Mouse (Mus musculus) layer of hippocampus, adult 9-10 months (tissue): ENCODE data around the gene Dpf1.

Experiments
- DNase-seq: peaks from one replicate; pipeline ENCODE4 v3.0.0; 2022; ENCODE audit warnings: low spot score

The Dpf1 gene

DNA sequence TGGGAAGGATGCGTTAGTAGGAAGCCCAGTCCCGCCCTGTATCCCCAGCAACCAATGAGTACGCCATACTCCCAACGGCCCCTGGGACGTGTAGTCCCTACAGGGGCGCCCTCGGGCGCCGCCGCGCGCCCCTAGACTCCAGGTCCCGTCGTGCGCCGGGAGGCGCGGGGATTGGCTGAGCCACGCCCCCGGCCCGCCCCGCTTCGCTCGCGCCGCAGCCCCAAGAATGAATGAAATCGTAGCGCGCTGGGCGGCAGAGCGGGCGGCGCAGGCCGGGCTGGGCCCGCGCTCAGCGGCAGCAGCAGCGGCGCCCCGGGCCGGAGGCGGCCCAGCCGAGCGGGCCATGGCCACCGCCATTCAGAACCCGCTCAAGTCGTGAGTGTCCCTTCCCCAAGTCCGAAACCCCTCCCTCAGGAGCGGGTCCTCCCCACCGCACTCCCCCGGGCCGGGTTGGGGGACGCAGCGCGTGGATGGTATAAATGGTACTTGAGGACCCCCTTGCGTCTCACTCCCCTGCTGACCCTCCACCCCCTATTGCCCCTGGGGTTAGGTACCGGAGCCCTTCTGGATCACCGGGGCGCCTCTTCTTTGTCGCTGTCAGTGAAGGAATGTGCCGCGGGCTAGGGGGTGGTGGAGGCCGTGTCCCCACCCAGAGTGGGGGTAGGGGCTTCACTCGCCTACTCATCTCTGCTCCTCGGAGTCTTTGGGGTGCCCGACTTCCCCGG lies at the start of gene Dpf1:
Dpf1 (plus strand) TSS at position 214 of the 725 bp plus-strand sequence.
- no peak for DNase-seq

DNA sequence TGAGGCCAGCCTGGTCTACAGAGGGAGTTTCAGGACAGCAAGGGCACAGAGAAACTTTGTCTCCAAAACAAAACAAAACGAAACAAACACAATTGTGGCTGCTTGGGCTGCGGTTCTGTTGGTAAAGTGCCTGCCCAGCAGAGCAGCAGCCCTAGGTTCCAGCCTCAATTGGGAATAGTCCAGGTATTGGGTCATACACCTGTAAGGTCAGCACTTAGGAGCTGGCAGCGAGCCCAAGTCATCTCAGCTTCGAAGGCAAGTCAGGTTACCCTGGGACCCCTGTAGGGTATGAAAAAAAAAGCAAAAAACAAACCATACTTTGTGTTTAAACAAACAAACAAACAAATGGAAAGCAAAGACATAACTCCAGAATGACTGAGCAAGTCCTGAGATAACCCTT lies 47.9 kb upstream of the Dpf1 start:
- DNase-seq: no peak

DNA sequence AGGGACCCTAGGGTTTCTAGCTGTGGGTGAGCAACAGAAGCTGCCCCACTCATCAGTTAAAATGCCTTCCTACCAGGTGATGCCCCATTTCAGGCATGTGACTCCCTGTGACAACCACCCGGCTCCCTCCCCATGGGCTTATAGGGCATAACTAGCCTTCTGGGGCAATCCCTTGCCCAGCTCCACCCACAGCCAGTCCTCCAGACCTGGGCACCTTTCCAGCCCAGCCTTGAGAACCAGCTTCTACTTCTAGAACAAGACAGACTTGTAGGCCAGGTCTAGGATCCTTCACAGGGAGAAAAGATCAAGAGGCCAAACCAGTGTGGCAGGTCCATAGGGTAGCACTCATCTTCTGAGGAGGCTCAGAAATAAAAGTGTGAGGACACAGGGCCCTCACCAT lies 46.4 kb upstream of the Dpf1 start:
- no peak for DNase-seq

DNA sequence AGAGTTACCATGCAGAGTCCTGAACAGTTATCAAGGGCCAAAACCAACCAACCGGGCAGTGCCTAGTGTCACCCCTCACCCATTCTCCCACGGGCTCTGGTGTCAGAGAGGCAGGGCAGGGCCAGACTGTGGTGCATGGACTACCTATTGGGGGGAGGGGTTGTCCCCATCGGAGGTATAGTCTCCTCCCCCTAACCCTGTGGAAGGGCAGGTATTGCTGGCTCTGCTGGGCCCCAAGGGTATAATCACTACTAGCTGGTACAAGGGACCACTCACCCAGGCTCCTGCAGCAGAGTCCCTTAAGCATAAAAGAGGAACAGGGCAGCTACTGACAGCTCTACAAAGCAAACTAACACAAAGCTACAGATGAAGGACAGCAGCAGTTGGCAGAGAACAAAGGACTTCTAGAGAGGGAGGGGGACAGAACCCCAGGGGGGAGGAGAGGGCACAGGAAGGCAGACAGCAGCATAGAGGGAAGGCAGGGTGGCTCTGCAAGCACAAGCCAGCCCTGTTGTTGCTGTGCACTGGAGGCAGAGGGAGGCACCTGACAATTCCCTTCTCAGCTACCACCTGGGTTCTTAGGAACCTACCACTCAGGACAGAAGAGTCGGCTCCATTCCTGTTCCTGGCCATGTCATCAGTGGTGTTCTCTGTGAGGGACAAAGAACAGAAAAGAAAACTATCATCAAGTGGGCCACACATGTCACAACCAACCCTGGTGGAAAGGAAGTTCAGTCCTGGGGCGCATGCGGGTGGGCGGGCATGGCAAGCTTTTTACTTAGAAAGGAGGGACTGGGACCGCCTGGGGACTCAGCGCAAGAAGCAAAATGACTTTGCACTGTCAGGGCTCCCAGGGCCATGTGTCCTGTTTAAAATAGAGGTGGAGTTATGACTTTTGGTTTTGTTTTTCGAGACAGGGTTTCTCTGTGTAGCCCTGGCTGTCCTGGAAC lies 43.7 kb upstream of the Dpf1 start:
- DNase-seq: no peak

DNA sequence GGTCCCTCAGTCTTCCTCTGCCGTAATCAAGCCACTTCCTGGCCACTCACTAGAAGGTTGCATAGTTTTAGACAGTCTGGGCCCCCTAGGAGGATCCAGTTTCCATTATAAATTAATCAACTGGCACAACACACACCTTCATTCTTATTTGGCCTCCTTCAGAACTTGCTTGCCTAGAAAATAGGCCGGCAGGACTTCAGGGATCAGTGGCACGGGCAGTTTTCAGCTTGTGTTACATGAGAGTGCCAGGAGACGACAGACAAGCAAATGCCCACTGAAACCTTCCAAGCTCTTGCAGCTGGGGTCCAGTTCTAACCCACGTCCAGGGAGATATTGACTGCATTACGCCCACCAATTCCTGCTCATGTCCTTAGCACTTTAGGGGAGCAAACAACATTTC lies 41.6 kb upstream of the Dpf1 start:
- no peak for DNase-seq

DNA sequence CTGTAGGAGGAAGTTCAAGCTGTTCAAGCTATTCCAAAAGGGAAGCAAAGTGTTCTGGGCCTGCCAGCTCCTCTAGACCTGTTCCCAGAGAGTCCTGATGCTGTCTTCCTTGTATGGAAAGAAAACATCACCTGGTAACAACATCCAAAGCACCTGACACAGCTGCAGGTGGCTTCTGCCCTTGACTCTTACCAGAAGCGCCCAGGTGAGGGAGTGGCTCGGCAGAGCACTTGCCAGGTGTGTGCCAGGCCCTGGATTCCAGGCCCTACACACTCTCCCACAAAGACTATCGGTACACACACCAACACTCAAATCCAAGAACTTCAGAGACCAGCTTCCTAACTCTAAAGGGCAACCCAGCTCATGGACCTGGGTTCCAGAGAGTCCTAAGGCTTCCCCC lies 39.9 kb upstream of the Dpf1 start:
- DNase-seq: no peak

DNA sequence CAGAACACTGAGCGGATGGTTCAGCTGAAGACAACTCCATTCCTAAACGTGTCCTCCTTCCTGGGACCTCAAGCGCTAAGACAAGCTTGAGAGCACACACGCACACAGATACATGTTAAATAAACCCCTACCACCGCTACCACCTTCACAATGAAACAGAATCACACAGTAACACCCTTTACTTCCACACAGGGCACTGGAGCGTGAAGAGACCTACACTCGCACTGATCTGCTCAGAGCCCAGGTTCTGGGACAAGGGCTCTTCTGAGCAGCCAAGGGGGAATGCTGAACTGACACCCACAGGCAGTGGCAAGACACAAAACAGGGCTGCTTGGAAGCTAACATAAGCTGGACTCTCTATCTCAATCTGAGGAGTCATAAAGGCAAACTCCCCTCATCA lies 38.1 kb upstream of the Dpf1 start:
- no peak for DNase-seq

DNA sequence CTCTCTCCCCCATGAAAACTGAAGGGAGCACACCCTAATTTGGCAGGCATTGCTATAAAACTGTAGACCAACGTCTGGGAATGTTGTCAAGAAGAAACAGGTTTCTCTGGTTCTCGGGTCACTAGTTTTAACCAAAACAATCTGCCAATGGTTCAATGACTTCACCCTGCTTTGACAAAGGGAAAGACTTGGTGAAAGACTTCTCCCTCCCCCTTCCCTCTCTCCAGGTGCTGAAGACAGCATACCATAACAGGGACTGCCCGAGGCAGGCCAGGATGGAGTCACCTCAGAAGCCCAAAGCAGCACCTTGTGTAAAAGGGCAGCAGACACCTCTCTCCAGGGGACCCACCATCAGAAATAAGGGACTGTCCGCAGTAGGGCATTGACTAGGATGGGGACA lies 36.8 kb upstream of the Dpf1 start:
- no peak for DNase-seq

DNA sequence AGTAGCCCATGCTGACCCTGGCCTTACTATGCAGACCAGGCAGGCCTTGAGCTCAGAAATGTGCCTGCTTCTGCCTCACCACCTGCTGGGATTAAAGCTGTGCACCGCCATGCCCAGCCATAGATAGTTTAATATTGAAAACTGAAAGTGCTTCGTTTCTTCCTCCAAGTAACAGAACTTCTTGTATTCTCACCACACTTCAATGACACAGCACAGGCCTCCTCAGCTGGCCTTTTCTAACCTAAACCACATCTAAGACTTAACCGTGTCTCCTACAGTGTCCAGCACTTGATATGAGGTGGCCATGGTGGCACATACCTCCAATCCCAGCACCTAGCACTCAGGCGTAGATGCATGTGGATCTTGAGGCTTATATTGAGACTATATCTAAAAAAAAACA lies 33.3 kb upstream of the Dpf1 start:
- DNase-seq: no peak

DNA sequence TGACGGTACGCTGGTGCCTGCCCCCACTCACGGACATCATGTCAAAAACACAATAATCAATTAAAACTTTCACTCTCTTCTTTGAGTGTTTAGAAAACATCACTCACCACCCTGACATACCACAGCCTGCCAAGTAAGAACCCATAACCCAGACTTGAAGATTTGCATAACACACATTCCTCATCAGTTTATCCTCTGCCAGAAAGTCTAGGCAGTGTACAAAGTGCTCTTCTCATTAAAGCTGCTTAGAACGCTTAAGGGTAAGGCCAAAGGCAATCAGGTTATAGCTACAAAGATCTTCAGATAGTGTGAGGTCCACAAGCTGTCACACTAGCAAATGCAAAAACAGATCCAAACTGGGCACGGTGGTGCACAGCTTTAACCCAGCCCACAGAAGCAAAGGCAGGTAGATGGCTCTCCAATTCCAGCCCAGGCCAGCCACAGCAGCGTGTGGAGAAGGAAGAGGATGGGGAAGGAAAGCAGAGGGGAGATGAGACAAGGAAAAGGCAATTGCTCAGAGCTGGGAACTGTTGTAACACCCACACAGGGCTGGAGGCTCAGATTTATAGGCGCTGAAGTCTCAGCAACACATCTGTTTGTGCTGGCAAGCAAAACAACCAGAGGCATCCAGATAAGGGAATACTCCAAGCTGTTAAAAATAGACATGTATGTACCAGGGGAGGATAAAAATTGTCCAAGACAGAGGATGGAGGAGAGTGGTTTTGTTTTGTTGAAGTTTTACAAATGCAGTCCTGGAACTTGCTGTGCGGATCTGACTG lies 31.9 kb upstream of the Dpf1 start:
- DNase-seq: no peak

DNA sequence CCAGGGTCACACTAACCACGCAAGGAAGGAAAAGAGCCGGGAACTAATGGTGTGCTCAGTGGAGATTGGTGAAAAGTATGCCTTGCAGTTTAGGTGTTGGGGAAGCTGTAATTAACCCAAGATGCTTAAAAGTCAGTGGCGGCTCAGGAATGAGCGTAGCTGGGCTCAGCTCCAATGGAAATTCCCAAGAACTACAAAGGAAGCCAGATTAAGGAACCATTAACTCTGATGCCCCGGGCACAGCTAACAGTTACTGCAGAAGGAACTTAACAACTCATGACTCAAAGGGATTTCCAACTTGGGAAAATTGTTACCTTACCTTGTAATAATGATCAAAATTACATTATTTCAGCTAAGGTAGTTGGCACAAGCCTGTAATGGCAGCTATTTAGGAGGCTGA lies 27.0 kb upstream of the Dpf1 start:
- DNase-seq: no peak

DNA sequence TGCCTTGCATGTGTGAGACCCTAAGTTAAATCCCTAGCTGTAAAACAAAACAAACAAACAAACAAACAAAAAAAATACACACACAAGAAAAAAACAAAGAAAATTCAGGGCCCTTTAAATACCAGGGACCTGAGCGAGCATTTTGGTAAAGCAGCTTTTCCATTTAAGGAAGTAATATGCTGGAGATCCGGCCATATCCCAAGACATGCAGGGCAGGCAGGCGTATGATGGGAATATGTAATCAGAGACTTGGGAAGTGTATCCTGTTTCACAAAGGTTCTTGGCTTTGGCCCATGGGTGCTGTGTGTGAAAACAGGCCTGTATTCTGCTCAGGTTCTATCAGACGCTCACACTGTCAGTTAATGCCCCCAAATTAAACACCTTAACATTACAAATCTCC lies 26.2 kb upstream of the Dpf1 start:
- no peak for DNase-seq

DNA sequence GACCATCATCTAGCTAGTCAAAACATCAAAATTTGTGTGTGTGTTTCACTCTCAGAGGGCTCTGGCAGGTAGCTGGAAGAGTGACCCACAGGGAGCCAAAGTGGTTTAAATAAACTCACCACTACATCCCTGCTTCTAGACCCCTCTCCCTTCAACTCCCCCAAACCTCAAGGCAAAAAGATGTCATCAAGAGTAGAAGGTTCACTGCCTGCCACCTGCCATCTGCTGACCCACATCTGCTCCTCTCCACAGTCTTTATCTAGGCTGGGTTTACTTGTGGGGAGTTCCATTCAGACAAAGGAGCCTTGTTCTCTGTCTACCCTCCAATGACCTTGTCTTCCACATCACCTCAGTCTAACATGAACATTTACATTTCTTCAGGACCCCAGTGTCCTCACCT lies 24.5 kb upstream of the Dpf1 start:
- DNase-seq: no peak

DNA sequence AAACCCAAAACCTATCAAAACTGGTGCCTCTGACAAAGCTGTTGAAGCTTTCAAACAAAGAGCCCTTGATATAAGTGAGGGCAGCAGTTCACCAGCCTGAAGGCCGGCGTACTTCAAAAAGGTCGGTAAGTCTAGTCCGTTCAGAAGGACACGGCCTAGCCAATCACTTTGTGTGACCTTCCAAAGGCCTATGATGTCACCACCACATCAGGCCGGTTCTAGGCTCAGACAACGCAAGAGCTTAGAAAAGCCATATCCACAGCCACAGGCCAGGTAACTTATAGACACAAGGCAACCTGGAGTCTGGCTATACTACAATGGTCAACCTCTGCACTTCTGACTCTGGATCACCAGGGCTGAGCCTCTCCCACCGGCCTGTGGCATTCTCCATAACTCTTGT lies 23.8 kb upstream of the Dpf1 start:
- DNase-seq: no peak

DNA sequence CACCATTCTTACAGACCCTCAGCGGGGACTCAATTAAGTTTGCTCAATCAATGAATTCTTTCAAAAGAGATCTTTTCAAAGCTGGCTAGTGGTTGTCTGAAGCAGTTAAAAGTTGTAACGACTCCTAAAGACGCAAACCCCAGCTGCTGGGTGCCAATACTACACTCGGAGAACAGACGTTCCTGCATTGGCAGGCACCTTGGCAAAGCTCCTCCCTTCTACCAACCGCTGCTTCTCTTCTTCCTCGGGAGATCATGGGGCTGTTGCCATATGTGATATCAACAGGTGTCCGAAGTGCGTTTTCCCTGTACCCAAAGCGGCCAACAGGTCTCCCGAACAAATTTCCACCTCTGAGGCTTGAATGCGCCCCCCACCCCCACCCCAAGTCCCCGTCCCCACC lies 22.9 kb upstream of the Dpf1 start:
- DNase-seq: no peak

DNA sequence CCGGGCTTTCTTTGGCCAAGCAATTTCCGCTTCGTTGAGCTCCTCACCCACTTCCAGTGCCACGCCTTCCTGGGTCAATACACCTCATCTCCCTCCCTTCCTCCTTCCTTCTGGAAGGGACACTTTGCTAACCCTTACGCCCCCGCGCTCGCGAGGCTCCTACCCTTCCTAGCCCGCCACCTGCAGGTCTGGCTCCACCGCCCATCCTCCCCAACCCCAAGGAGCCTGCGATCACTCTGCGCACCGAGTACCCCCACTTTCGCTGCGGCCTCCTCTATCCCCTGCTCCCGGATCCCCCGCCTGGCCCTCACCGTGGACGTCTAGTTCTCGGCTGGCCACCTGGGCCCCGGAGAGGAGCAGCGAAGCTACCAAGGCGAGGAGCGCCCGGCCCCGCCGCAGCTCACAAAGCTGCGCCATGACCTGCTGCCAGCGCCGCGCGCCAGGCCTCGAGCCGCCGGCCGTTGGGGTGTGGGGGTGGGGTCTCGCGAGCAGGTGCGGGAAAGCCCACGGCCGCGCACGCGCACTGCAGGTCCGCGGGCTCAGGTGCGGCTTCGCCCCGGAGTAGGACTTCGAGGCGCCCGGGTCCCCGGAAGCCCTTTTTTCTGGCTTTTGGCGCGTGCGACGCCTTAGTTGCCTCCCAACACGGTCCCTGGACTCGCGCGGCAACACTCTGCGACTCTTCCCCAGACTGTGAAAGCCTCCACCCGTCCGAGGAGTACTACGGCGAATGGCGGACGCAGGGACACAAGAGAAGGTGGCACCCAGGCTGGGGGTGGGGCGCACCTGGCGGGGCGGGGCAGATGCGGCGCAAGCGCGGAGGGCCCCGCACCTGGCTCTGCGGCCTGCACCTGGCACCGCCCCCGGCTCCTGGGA lies 22.3 kb upstream of the Dpf1 start, which contains the start of gene Spint2:
Spint2 (minus strand) TSS at position 712 of the 873 bp plus-strand sequence.
- DNase-seq: no peak

DNA sequence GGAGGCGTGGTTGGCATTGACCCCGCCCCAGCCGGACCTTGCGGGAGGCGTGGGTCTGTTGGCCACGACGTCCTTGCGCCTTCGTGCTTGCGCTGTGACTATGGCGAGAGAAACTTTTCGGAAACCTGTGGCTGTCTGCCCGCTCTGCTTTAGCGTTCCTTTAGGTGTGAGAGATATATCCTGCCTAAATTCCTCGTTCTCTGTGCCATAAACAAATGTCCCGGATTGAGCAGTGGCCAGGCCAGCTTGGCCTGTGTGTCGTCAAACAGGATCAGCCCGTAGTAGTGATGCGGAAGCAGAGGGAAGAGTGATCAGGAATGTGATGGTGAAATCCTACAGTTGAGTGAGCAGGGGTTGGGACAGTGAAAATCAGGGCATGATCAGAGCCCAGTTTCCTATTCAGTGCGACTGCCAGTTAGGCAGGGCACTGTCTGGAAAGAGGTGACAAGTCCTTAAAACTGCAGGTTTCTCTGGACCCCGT lies 21.6 kb upstream of the Dpf1 start:
- no peak for DNase-seq

DNA sequence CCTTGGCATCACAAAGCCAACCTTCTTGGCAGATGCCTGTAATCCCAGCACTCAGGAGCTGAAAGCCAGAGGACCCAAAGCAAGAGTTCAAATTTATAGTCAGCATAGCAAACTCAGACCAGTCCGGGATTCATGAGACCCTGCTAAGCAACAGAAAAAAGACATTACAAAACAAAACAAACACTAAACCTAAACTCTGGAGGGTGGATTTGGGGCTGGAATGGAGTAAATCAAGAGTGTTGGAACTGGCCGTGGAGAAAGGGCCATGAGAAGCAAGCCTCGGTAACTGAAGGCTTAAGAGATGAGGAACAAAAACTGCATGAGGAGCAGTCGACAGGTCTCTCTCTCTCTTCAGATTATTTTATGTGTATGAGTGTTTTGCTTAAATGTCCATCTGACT lies 19.9 kb upstream of the Dpf1 start:
- DNase-seq: no peak

DNA sequence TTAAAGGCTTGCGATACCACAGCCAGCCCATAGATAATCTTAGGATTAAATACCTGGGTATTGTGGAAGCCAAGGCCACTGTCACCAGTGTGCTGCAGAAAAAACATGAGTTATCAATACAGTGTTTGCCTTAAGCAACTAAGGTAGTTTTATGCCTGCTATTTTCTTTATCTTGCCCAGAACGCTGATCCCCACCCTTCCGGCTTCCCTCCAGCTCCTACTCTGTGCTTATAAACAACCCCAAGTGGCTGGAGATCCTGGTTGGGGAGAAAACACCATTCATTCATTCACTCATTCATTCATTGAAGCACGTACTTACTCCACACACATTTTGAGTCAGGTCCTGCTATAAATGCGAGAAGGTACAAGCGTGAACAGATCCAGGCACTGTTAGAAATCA lies 19.2 kb upstream of the Dpf1 start:
- no peak for DNase-seq

DNA sequence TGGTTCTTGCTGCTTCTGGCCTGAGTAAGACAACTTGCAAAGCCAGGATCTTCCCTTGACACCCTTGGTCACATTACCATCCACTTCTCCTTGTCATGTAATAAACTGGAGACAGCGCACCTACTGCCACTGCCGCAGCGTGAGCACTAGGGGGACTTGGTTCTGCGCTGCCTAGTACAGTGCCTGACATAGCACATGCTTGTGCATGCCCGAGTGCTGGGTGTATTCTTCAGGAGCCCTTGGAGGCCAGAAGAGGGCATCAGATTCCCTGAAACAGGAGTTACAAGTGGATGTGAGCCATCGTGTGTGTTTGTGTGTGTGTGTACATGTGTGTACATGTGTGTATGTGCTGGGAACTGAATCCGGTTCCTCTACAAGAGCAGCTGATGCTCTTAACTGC lies 16.3 kb upstream of the Dpf1 start:
- no peak for DNase-seq

DNA sequence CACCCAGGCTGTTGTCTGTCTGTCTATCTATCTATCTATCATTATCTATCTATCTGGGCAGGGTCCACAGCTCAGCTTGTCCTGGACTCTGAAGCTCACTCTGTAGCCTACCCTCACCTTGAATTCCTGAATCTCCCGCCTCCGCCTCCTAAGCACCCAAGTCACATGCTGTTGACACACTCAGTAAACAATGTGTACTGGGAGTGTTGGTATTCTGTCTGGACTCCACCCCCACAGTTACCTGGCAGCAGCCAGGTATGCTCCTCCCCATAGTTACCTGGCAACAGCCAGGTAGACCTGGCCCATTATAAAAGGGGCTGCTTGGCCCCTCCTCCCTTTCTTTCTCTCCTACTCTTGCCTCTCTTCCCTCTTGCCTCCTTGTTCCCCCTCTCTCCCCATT lies 15.7 kb upstream of the Dpf1 start:
- DNase-seq: no peak
